Mouse (Mus musculus) kidney, embryonic 15.5 days (tissue): Measurements from ENCODE around the gene Col4a4. TPM values are rescaled to one million over a fixed set of nuclear protein-coding genes. Genes with fewer than 3 reads are reported as not detected.
A peak's percentile ranks its signal among the peaks of the same experiment; 100 is the strongest.

Experiments
- ATAC-seq: fragments of 200-750 bp; cut with Nextera tagmentation; replicated peaks from 2 replicates; pipeline ENCODE4 v1.8.0; 2017; ENCODE audit warnings: moderate TSS enrichment; ENCODE audit not compliant: low FRiP score
- H3K27ac ChIP-seq: fragments of 300-500 bp; sonication (generic); 2 replicates; pipeline ENCODE4 v1.5.1; 2015; ENCODE audit warnings: mild to moderate bottlenecking, inconsistent platforms
- H3K27me3 ChIP-seq: fragments of 300-500 bp; sonication (generic); 2 replicates; pipeline ENCODE4 v1.6.1; 2015; ENCODE audit warnings: inconsistent platforms
- H3K36me3 ChIP-seq: fragments of 300-500 bp; sonication (generic); 2 replicates; pipeline ENCODE4 v1.6.1; 2015; ENCODE audit warnings: inconsistent platforms
- H3K4me1 ChIP-seq: fragments of 300-500 bp; sonication (generic); 2 replicates; pipeline ENCODE4 v1.6.1; 2015; ENCODE audit warnings: inconsistent platforms
- H3K4me2 ChIP-seq: fragments of 300-500 bp; sonication (generic); 2 replicates; pipeline ENCODE4 v1.6.1; 2015; ENCODE audit warnings: moderate library complexity, mild to moderate bottlenecking, inconsistent platforms
- H3K4me3 ChIP-seq: fragments of 300-500 bp; sonication (generic); replicated peaks from 2 replicates; pipeline ENCODE4 v1.5.1; 2015; ENCODE audit warnings: mild to moderate bottlenecking, inconsistent platforms
- H3K9ac ChIP-seq: fragments of 300-500 bp; sonication (generic); 2 replicates; pipeline ENCODE4 v1.6.1; 2015; ENCODE audit warnings: mild to moderate bottlenecking, inconsistent platforms
- H3K9me3 ChIP-seq: fragments of 300-500 bp; sonication (generic); replicated peaks from 2 replicates; pipeline ENCODE4 v1.6.1; 2016; ENCODE audit warnings: inconsistent platforms
- WGBS: fragments of 180-500 bp; shearing (Covaris S2); methylation state at CpG from one replicate; pipeline ENCODE4 v1.1.7; 2015; ENCODE audit warnings: mixed read lengths; 5-methylcytosine and 5-hydroxymethylcytosine counted together
- polyA plus RNA-seq: library from polyadenylated mRNA; unstranded; fragments of >200 nt; fragmentation: Nextera tagmentation; extraction: Ambion mirVana; gene quantifications from 2 replicates; pipeline ENCODE4 v1.2.1, GENCODE M21; 2015

The Col4a4 gene
- polyA plus RNA-seq, result 3.4 and 3.8 TPM in 2 replicates

DNA sequence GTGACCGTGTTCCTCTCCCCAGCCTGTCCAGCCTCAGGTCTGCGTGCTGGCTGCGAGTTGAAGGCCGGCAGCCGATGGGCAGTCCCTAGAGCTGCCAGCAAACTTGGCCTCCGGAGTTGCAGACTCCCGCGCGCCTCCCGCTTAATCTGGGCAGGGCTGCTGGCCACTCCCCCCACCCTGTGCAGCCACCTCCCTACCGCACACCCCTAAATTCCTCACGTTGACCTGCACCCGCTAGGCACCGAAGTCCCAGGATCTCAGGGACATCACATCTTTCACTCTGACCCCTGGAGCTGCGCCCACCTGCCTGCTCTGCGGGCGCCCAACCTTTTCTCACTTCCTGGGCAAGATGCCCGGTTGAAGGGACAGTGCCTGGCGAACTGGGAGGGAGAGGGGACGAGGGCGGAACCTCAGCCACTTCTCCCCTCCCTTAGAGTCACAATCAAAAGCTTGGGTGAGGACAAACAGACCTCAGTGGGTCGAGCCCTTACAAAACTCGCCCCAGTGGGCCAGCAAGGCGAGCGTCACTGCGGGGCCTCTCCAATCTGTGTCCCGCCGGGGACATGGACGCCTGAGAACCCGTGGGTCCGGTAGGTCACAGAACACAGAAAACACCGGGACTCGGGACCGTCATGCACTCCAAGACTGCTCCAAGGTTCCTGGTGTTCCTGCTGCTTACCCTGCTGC, at the start of gene Col4a4, which contains the start of gene Col4a3:
Col4a4 (minus strand) TSS at position 137 of the 687 bp plus-strand sequence.
Col4a3 (plus strand) TSS at position 209 of the 687 bp plus-strand sequence.
- H3K36me3 ChIP-seq, result no peaks in the 10 kb centered on the region
- ATAC-seq, result peak; percentile 73
- H3K9ac ChIP-seq, result peak within 1 kb of the TSS; percentile 47
- H3K9me3 ChIP-seq, result no peaks in the 10 kb centered on the region
- H3K4me3 ChIP-seq, result peak within 1 kb of the TSS; percentile 46
- H3K4me1 ChIP-seq, result peaks cover 14% of the 10 kb centered on the region
- peak within 1 kb of the TSS; percentile 87 for H3K4me2 ChIP-seq
- 3% methylated on average over 34 of the region's 34 CpGs for WGBS
- H3K27me3 ChIP-seq, result peaks cover 18% of the 10 kb centered on the region; the same call in 1 of the 2 replicates
- H3K27ac ChIP-seq, result no peak within 1 kb of the TSS

DNA sequence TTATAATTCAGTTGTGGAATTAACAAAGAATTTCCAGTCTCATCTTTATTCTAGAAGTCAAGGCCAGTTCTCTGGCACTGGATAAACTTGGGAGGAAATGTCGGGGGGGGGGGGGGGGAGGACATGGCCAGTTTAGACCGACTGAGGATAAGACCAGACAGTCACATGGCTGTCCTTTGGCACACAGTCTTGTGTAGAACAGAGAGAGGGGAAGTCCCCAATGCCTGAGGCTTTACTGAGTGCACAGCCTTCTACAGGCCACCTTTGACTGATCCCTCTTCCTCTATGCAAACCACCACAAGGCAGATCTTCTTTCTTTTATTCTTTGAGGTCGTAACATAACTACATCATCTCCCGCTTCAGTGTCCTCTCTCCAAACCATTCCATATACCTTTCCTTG, 49.7 kb upstream of the Col4a4 start:
- WGBS, result 72% methylated on average over 4 of the region's 4 CpGs
- H3K9me3 ChIP-seq, result no peaks in the 10 kb centered on the region

DNA sequence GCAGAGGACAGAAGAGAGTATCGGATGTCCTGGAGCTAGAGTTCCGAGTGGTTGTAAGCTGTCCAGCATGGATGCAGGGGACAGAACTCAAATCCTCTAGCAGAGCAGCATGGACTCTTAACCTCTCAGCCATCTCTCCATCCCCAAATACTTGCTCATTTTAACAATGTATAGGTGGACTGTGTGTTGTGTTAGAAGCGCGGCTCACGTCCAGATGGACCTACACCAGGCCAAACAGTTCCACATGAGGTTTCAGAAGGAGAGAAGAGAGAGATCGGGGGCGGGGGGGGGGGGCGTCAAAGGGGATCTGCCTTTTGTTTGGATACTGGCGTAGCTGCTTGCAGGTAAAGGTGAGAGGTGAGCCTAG, 48.6 kb upstream of the Col4a4 start:
- Histone ChIP-seq H3K4me3 (no peak overlapping the region), H3K9ac (no peak overlapping the region), H3K4me2 (no peak overlapping the region), H3K36me3 (no peaks in the 10 kb centered on the region), H3K27me3 (no peaks in the 10 kb centered on the region), H3K4me1 (peaks cover 9% of the 10 kb centered on the region), H3K27ac (no peak overlapping the region), H3K9me3 (no peaks in the 10 kb centered on the region)
- WGBS, result 83% methylated on average over 9 of the region's 9 CpGs
- ATAC-seq, result no peak

More for the DNA sequence above, 49.7 kb upstream of the Col4a4 start:
- H3K27me3 ChIP-seq, result no peaks in the 10 kb centered on the region
- ATAC-seq, result no peak
- no peak overlapping the region for H3K4me3 ChIP-seq
- peaks cover 10% of the 10 kb centered on the region for H3K4me1 ChIP-seq
- H3K4me2 ChIP-seq, result no peak overlapping the region
- no peak overlapping the region for H3K27ac ChIP-seq
- H3K9ac ChIP-seq, result no peak overlapping the region
- H3K36me3 ChIP-seq, result no peaks in the 10 kb centered on the region

DNA sequence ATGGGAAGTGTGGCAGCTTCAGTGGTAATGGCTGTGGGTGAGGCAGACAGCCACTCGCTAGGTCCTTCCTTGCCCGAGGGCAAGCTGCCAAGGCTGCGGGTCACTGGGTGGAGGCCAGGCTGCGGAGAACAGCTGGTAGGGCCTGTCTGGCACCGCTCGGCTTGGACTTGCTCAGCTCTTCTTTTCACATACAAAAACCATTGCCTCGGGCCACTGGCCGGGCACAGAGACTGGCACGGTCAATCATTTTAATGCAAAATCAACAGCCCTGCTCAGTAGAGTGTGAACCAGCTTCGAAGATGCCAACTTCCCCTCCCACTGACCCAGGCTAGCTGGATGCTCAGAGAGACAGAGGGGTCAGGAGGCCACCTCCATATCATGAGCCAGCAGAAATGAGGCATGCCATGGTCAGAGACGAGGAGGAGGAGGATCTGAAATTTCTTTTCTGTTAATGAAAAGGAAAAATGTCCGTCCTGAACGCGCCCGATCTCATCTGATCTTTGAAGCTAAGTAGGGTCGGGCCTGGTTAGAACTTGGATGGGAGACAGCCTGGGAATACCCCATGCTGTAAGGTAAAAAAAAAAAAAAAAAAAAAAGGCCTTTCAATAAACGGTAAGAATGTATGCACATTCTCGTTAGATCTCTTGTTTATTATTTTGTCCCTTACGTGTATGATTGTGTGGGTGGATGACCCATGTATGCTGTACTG, 48.0 kb upstream of the Col4a4 start:
- H3K27ac ChIP-seq, result 0 out of 2 replicates have a peak overlapping the region, but pooled peaks have one; percentile 37
- H3K4me1 ChIP-seq, result peaks cover 9% of the 10 kb centered on the region
- H3K36me3 ChIP-seq, result no peaks in the 10 kb centered on the region
- 63% methylated on average over 19 of the region's 19 CpGs for WGBS
- ATAC-seq, result peak; percentile 79
- no peak overlapping the region for H3K4me3 ChIP-seq
- H3K9ac ChIP-seq, result no peak overlapping the region
- no peaks in the 10 kb centered on the region for H3K9me3 ChIP-seq
- H3K27me3 ChIP-seq, result no peaks in the 10 kb centered on the region
- no peak overlapping the region for H3K4me2 ChIP-seq

DNA sequence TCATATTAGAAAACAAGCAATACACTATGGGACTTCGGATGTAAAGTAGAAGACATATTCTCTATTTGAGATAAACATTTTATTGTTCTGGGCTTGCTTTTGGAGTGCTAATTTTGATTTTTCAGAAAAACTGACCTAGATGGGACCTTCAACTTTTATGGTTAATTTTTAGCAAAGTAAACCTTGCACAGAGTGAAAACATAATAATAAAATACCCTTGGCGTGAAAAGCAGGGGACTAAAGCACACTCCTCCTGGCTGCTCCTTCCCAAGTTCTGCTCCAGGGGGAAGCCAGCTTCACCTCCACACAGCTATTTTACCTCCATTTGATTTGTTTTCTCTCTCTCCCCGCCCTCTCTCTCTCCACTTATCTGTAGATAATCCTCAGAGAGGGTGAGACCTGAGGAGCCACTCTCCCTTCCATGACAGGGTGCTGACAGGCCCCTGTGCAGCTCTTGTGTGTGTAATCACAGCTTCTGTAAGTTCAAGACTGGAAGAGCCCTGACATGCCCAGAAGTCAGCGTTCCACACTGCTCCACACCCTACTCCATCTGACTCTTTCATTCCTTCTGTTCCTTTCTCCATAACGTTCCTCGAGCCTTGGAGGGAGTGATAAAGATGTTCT, 44.6 kb upstream of the Col4a4 start:
- no peak overlapping the region for H3K4me2 ChIP-seq
- no peaks in the 10 kb centered on the region for H3K27me3 ChIP-seq
- WGBS, result 60% methylated on average over 6 of the region's 6 CpGs
- no peaks in the 10 kb centered on the region for H3K9me3 ChIP-seq
- no peak overlapping the region for H3K9ac ChIP-seq
- H3K36me3 ChIP-seq, result no peaks in the 10 kb centered on the region
- H3K4me1 ChIP-seq, result peaks cover 6% of the 10 kb centered on the region
- no peak for ATAC-seq
- H3K4me3 ChIP-seq, result no peak overlapping the region
- no peak overlapping the region for H3K27ac ChIP-seq

DNA sequence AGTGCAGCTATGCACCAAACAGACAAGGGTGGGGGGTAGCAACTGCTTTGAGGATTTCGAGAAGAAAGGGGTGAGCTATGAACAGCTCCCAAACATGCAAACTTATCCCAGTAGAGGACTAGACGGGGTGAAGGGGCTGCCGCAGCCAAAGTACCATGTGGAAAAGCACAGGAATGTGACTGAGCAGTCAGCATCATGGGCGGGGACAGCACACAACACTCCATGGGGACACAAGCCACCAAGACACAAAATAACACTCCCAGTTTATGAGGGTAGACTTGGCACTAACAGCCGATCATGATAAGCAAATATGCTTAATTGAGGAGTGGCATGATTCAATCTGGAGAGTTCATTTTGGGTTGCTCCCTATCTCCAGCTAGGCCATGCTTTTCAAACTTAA, 42.8 kb upstream of the Col4a4 start:
- Histone ChIP-seq H3K4me1 (peaks cover 4% of the 10 kb centered on the region), H3K36me3 (no peaks in the 10 kb centered on the region), H3K27ac (no peak overlapping the region), H3K9ac (no peak overlapping the region), H3K4me2 (no peak overlapping the region), H3K9me3 (no peaks in the 10 kb centered on the region), H3K4me3 (no peak overlapping the region), H3K27me3 (no peaks in the 10 kb centered on the region)
- 89% methylated on average over 5 of the region's 5 CpGs for WGBS
- no peak for ATAC-seq

DNA sequence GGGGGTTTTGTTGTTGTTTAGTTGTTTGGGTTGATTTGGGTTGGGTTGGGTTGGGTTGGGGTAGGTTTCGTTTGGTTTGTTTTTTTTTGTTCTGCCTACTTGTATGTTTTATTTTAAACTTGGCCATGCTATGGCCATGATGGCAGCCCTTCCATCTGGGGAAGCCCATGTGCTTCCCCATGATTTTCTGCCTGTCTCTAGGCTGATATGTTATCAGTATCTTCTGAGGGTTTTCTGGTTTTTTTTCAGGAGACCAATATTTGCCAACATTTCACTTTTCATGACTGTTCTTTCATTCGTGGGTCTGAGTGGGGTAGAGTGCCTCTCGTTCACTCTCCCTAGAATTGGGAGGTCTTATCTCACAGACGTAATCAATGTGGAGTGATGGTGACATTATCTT, 41.0 kb upstream of the Col4a4 start:
- H3K4me2 ChIP-seq, result no peak overlapping the region
- no peaks in the 10 kb centered on the region for H3K4me1 ChIP-seq
- no peak overlapping the region for H3K4me3 ChIP-seq
- H3K9me3 ChIP-seq, result no peaks in the 10 kb centered on the region
- no peaks in the 10 kb centered on the region for H3K27me3 ChIP-seq
- no peak overlapping the region for H3K9ac ChIP-seq
- H3K27ac ChIP-seq, result no peak overlapping the region
- no peaks in the 10 kb centered on the region for H3K36me3 ChIP-seq
- no peak for ATAC-seq
- 75% methylated on average over 4 of the region's 4 CpGs for WGBS

DNA sequence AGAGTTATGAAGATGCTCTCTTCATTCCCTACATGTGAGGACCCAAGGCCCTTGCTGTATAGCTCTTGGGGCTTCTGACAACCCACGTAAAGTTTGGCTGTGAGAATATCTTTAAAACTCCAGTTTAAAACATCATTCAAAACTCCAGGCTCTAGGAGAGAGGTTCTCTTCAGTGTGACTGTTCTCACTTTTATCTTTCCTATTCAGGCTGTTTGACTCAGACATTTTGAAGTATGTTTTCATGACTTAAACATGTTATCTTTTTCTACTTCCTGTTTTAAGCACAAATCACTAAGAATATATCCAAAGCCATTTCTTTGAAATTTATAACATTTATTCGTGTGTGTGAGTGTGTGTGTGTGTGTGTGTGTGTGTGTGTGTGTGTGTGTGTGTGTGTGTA, 38.8 kb upstream of the Col4a4 start:
- no peaks in the 10 kb centered on the region for H3K27me3 ChIP-seq
- no peak overlapping the region for H3K4me3 ChIP-seq
- no peak overlapping the region for H3K9ac ChIP-seq
- no peaks in the 10 kb centered on the region for H3K9me3 ChIP-seq
- no peaks in the 10 kb centered on the region for H3K4me1 ChIP-seq
- no peak for ATAC-seq
- 79% methylated on average over 2 of the region's 2 CpGs for WGBS
- H3K4me2 ChIP-seq, result no peak overlapping the region
- no peak overlapping the region for H3K27ac ChIP-seq
- no peaks in the 10 kb centered on the region for H3K36me3 ChIP-seq

DNA sequence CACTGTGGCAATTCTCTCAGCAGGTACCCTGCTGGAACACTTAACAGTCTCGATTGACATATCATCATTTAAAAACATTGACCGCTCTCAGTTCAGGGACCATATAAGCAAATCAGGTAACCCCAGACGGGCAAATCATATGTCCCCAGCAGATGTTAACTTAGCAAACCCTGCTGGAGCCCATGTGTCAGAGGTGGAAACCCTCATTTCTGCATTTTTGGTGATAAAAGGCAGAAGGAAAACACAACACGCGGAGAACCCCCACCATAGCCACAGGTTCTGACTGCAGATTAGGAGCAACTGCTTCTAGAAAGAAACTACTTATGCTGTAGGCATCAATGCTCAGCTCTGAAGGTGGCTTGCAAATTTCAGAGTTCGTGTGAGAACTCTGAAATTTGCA, 38.3 kb upstream of the Col4a4 start:
- Histone ChIP-seq H3K9me3 (no peaks in the 10 kb centered on the region), H3K4me1 (no peaks in the 10 kb centered on the region), H3K27ac (no peak overlapping the region), H3K9ac (no peak overlapping the region), H3K4me3 (no peak overlapping the region), H3K4me2 (no peak overlapping the region), H3K36me3 (no peaks in the 10 kb centered on the region), H3K27me3 (no peaks in the 10 kb centered on the region)
- WGBS, result 82% methylated on average over 6 of the region's 6 CpGs
- no peak for ATAC-seq

DNA sequence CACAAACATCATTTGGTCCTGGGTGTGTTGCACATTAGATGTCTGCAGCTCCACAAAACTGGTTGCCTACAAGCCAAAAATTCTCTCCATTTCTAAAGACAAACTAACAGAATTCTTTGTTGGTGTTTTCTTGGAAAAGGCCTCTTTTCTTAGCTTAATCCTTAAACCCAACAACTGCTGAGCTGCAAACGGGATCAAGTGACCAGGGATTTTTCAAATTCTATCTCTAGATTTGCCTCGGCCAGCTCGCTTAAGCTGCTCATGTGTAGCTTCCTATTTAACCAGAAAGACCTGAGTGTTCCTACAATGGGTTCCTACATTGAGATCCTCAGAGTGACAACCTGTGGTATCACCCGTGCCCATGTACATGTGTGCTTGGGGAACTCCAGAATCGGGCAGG, 33.3 kb upstream of the Col4a4 start:
- 92% methylated on average over 5 of the region's 5 CpGs for WGBS

DNA sequence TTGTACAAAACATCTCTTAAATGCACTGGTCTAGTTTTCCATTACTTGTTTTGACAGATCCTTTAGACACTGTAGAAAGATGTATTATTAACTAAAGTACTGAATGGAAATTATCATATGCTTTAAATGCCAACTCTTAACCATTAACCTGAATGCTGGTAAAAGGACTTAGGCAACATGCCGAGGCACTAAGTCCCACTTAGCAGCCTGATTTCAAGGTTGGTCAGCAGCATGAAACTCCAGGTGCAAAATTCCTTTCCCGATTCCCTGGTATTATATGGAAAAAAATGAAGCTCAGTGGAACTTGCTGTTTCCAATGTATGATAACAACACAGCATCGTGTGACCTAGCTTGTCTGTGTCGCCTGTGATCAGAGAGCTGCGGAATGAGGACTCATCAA, 31.9 kb upstream of the Col4a4 start:
- peak overlapping the region; percentile 77 for H3K27ac ChIP-seq
- no peaks in the 10 kb centered on the region for H3K36me3 ChIP-seq
- 74% methylated on average over 5 of the region's 5 CpGs for WGBS
- H3K4me1 ChIP-seq, result peaks cover 18% of the 10 kb centered on the region
- H3K4me2 ChIP-seq, result no peak overlapping the region
- no peaks in the 10 kb centered on the region for H3K9me3 ChIP-seq
- no peak overlapping the region for H3K9ac ChIP-seq
- ATAC-seq, result no peak
- H3K4me3 ChIP-seq, result no peak overlapping the region
- no peaks in the 10 kb centered on the region for H3K27me3 ChIP-seq

More for the DNA sequence above, 33.3 kb upstream of the Col4a4 start:
- no peak overlapping the region for H3K9ac ChIP-seq
- H3K27ac ChIP-seq, result no peak overlapping the region
- no peak for ATAC-seq
- no peaks in the 10 kb centered on the region for H3K9me3 ChIP-seq
- no peaks in the 10 kb centered on the region for H3K27me3 ChIP-seq
- H3K4me2 ChIP-seq, result no peak overlapping the region
- peaks cover 18% of the 10 kb centered on the region for H3K4me1 ChIP-seq
- no peak overlapping the region for H3K4me3 ChIP-seq
- H3K36me3 ChIP-seq, result no peaks in the 10 kb centered on the region

DNA sequence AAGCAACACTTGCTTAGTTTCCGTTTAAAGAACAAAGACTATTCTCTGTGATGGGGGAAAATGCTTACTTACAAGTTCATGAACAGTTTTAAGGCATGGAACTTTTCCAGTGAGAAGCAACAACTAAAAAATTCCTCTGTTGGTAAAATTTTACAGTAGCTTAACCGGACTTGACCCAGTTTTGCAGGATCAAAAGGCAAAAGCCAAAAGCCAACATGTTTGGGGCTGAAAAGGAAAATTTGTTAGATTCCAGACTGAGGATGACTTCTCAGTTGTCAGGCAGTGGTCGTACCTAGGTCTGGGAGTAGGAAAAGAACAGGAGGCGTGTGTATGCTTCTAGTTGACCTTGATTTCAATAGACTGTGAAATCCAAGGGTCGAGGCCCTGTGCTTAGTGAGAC, 31.4 kb upstream of the Col4a4 start:
- Histone ChIP-seq H3K9me3 (no peaks in the 10 kb centered on the region), H3K27ac (peak overlapping the region; percentile 77), H3K27me3 (no peaks in the 10 kb centered on the region), H3K4me1 (peaks cover 18% of the 10 kb centered on the region), H3K9ac (no peak overlapping the region), H3K4me3 (no peak overlapping the region), H3K4me2 (no peak overlapping the region), H3K36me3 (no peaks in the 10 kb centered on the region)
- no peak for ATAC-seq
- WGBS, result 37% methylated on average over 5 of the region's 5 CpGs
